Mouse (Mus musculus) stomach, embryonic 16.5 days (tissue): ENCODE data around the gene Rbm17. TPM values are rescaled to one million over a fixed set of nuclear protein-coding genes. Genes with fewer than 3 reads are reported as not detected.

Experiments used
- ATAC-seq: fragments of 200-750 bp; cut with Nextera tagmentation; 2 replicates; pipeline ENCODE4 v1.8.0; 2017; ENCODE audit warnings: moderate number of reproducible peaks, moderate TSS enrichment; ENCODE audit not compliant: insufficient read depth, low FRiP score
- H3K27ac ChIP-seq: fragments of 300-500 bp; sonication (generic); 2 replicates; pipeline ENCODE4 v1.5.1; 2014; ENCODE audit warnings: low read length
- H3K27me3 ChIP-seq: fragments of 300-500 bp; sonication (generic); 2 replicates; pipeline ENCODE4 v1.6.1; 2014; ENCODE audit warnings: low read length, control low read depth, mixed read lengths; ENCODE audit not compliant: control insufficient read depth, insufficient read depth
- H3K36me3 ChIP-seq: fragments of 300-500 bp; sonication (generic); 2 replicates; pipeline ENCODE4 v1.6.1; 2014; ENCODE audit warnings: low read length; ENCODE audit not compliant: control insufficient read depth, insufficient read depth
- H3K4me1 ChIP-seq: fragments of 300-500 bp; sonication (generic); 2 replicates; pipeline ENCODE4 v1.6.1; 2014; ENCODE audit warnings: low read length, control low read depth, mixed read lengths; ENCODE audit not compliant: control insufficient read depth, insufficient read depth
- H3K4me2 ChIP-seq: fragments of 300-500 bp; sonication (generic); 2 replicates; pipeline ENCODE4 v1.6.1; 2014; ENCODE audit warnings: low read depth, low read length, mixed read lengths
- H3K4me3 ChIP-seq: fragments of 300-500 bp; sonication (generic); replicated peaks from 2 replicates; pipeline ENCODE4 v1.5.1; 2014; ENCODE audit warnings: mild to moderate bottlenecking, low read length
- H3K9ac ChIP-seq: fragments of 300-500 bp; sonication (generic); 2 replicates; pipeline ENCODE4 v1.6.1; 2014; ENCODE audit warnings: low read length
- H3K9me3 ChIP-seq: fragments of 300-500 bp; sonication (generic); replicated peaks from 2 replicates; pipeline ENCODE4 v1.6.1; 2016; ENCODE audit warnings: low read length, control low read depth; ENCODE audit not compliant: control insufficient read depth
- WGBS: fragments of 180-500 bp; shearing (Covaris S2); extraction: QIAGEN DNeasy Blood & Tissue Kit; methylation state at CpG from one replicate; pipeline ENCODE4 v1.1.7; 2014; 5-methylcytosine and 5-hydroxymethylcytosine counted together
- polyA plus RNA-seq: library from polyadenylated mRNA; unstranded; fragments of >200 nt; fragmentation: Nextera tagmentation; extraction: Ambion mirVana; gene quantifications from 2 replicates; pipeline ENCODE4 v1.2.1, GENCODE M21; 2015

Rbm17 gene
- polyA plus RNA-seq, 1 experiment from 2014 or later = 121 TPM

DNA sequence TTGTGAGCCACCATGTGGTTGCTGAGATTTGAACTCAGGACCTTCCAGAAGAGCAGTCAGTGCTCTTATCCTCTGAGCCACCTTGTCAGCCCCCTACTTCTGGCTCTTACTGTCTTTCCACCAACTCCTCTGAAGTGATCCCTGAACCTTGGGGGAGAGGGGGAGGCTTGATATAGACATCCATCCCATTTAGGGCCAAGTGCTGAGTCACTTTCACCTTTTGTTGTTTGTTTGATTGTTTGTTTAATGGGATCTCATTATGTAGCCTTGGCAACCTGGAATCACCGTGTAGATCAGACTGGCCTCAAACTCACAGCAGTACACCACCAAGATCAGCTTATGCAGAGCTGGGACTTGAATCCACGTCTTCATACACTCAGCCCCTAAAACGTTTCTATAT, 46.7 kb downstream of the Rbm17 start:
- Histone ChIP-seq H3K4me1 (no peaks in the 10 kb centered on the region; the same call in 1 of the 2 replicates), H3K27me3 (no peaks in the 10 kb centered on the region), H3K27ac (no peak overlapping the region), H3K4me2 (no peak overlapping the region), H3K9me3 (no peaks in the 10 kb centered on the region), H3K4me3 (no peak overlapping the region), H3K9ac (no peak overlapping the region), H3K36me3 (no peaks in the 10 kb centered on the region)
- WGBS = 58% methylated on average over 3 of the region's 3 CpGs
- no peak for ATAC-seq

DNA sequence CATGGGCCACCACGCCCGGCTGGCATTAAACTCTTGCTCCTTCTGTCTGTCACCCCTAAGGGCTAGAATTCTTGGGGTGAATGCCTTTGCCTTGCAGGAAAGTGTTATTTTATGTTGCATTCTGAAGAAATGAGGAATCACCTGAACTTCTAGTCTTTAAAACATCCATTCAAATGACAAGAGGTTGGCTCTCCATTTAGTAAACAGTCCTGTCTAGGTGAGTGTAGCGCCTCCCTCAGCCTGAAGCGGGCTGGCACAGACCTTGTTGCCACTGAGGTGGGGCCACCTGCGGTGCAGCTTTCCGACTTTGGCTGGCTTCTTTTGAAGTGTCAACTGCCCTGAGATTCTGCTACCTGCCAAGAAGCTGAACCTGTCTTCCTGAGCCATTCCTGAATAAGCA, 48.6 kb downstream of the Rbm17 start:
- Histone ChIP-seq H3K4me3 (no peak overlapping the region), H3K9ac (no peak overlapping the region), H3K9me3 (no peaks in the 10 kb centered on the region), H3K27ac (no peak overlapping the region), H3K36me3 (no peaks in the 10 kb centered on the region), H3K27me3 (no peaks in the 10 kb centered on the region), H3K4me2 (no peak overlapping the region), H3K4me1 (no peaks in the 10 kb centered on the region; the same call in 1 of the 2 replicates)
- 60% methylated on average over 6 of the region's 6 CpGs for WGBS
- no peak for ATAC-seq

DNA sequence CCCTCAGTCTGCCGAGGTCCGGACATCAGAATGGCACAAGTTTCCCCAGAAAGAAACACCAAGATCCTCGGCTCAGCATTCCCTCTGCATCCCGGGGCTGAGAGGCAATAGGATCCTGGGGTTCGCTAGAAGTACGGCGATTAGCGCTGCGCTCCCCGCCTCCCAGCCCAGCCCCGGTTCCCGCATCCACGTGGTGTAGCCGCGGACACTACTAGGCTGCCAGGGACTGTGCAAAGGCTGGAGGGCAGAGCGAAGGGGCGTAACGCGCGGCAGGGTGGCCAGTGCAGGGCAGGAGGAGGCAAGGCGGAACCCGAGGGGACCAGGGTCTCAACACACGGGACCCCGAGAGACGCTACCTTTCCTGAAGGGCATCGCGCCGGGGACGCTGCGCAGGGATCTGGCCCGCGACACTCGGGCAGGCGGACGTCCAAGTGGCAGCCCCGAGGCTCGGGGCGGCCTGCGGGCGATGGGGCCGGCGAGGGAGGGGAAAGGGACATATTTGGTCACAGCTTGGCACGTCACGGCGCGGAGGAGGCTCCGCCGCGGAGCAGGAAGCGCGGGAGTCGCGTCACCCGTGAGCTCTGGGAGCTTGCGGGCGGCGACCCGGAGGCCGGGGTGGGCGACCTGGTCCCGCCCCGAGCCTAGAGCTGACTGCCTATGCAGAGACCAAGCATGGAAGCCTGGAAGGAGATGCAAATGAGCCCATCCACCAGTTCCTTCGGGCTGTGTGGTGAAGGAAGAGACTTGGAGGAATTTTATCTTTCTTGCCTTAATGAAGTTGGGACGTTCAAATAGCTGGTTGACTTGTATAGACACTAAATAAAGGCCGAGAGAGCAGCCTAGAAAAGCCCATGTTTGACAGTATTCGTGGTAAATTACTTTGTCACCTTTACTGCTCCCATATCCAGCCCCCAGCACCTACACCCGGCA, 50.2 kb downstream of the Rbm17 start, which contains the start of gene Pfkfb3:
Pfkfb3 (minus strand) TSS at position 607 of the 930 bp plus-strand sequence.
- H3K27me3 ChIP-seq = no peaks in the 10 kb centered on the region
- H3K36me3 ChIP-seq = no peaks in the 10 kb centered on the region
- peak within 1 kb of the TSS; percentile 65 for H3K4me3 ChIP-seq
- WGBS = 2% methylated on average over 66 of the region's 67 CpGs
- ATAC-seq = peak; percentile 81
- H3K4me1 ChIP-seq = no peaks in the 10 kb centered on the region; the same call in 1 of the 2 replicates
- H3K9ac ChIP-seq = peak within 1 kb of the TSS; percentile 75
- no peak within 1 kb of the TSS for H3K27ac ChIP-seq
- H3K4me2 ChIP-seq = peak within 1 kb of the TSS; percentile 98
- no peaks in the 10 kb centered on the region for H3K9me3 ChIP-seq

DNA sequence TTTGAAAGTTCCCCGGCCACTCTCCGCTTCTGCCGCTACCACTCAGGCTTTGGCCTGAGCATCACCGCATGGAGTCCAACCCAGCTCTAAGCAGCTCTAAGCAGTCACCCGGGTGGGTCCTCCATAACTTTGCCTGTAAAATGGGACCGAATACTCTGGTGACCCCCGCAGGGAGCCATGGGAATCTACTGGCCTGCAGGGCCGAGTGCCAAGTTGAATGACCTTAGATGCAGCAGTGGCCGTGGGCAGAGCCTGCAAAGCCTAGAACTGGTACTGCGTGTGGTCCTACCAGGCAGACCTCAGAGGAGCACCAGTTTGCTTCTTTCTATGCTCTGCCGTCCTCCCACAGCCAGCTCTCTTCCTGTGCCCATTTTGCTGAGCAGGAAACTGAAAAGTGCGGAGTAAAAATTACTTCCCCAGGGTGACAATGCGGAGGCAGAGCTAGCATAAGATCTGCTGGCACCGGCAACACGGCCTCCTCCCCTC, 50.9 kb downstream of the Rbm17 start:
- peak overlapping the region; percentile 65 for H3K4me3 ChIP-seq
- no peak overlapping the region for H3K27ac ChIP-seq
- no peaks in the 10 kb centered on the region; the same call in 1 of the 2 replicates for H3K4me1 ChIP-seq
- peak overlapping the region; percentile 75 for H3K9ac ChIP-seq
- 9% methylated on average over 15 of the region's 15 CpGs for WGBS
- peak overlapping the region; percentile 98 for H3K4me2 ChIP-seq
- ATAC-seq = peak; percentile 17; the same call in 1 of the 2 replicates
- H3K27me3 ChIP-seq = no peaks in the 10 kb centered on the region
- H3K36me3 ChIP-seq = no peaks in the 10 kb centered on the region
- no peaks in the 10 kb centered on the region for H3K9me3 ChIP-seq

DNA sequence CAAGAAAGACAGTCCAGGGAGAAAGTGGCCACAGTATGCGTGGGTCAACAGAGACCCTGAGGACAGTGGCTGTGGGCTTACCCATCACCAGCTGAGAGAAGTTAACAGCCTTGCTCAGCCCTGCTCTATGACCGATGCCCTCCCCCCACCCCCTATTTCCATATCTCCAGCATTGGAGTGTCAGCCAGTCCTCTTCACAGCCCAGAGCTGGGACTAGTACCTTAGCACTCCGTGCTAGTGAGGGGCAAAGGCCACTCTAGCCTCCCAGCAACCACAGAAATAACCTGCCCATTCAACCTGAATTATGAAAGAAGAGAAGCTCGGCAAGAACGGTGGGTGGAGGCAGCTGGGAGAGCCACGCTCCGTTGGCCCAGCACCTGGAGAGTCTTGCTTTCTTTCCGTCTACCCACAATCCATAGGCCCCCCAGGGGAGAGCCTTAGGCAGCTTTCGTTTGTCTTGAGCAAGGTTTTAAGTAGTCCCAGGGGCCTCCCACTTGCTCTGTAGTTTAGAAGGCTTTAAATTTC, 51.6 kb downstream of the Rbm17 start:
- WGBS = 14% methylated on average over 9 of the region's 9 CpGs
- H3K4me2 ChIP-seq = peak overlapping the region; percentile 98
- peak overlapping the region; percentile 65; the same call in 1 of the 2 replicates for H3K4me3 ChIP-seq
- 0 out of 2 replicates have a peak overlapping the region, but pooled peaks have one; percentile 2 for H3K9ac ChIP-seq
- no peaks in the 10 kb centered on the region for H3K36me3 ChIP-seq
- no peaks in the 10 kb centered on the region for H3K9me3 ChIP-seq
- no peaks in the 10 kb centered on the region; the same call in 1 of the 2 replicates for H3K4me1 ChIP-seq
- no peaks in the 10 kb centered on the region for H3K27me3 ChIP-seq
- ATAC-seq = no peak
- H3K27ac ChIP-seq = no peak overlapping the region

DNA sequence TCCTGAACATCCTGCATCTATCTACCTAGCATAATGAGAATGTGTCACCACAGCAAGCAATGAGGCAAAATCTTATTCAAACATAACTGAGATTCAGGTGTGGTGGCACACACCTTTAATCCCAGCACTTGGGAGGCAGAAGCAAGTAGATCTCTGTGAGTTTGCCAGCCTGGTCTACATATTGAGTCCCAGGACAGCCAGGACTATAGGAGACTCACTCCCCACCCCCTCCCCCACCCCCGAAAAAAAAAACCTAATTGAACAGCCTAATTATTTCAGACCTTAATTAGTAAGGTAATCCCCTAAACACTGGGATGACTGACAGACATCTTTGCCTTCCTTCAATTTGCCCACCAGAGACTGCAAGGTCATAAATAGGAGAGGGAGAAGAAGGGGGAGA, 52.2 kb downstream of the Rbm17 start:
- Histone ChIP-seq H3K4me3 (no peak overlapping the region), H3K4me2 (no peak overlapping the region), H3K9ac (no peak overlapping the region), H3K4me1 (no peaks in the 10 kb centered on the region; the same call in 1 of the 2 replicates), H3K36me3 (no peaks in the 10 kb centered on the region), H3K9me3 (no peaks in the 10 kb centered on the region), H3K27ac (no peak overlapping the region), H3K27me3 (no peaks in the 10 kb centered on the region)
- ATAC-seq = no peak
- 38% methylated on average over 1 of the region's 1 CpGs for WGBS

DNA sequence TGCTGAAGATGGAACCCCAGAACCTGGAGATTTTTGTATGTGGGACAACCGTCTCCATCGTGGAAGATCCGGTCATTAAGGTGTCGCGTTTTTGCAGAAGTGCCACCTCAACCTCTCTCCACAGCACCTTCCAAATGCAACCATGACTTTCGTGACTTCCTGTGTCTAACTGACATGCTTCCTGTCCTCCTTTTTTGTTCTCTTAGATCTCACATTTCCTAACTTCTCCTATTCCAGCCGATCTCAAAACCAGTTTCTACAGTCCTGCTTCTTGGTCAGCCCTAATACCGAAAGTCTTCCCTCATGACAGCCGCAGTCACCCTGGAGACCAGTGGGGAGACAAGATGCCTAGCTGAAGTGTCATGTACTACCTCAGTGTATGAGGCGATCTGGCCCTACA, 55.4 kb downstream of the Rbm17 start:
- Histone ChIP-seq H3K9me3 (no peaks in the 10 kb centered on the region), H3K36me3 (no peaks in the 10 kb centered on the region), H3K9ac (no peak overlapping the region), H3K27me3 (no peaks in the 10 kb centered on the region), H3K27ac (no peak overlapping the region), H3K4me2 (no peak overlapping the region), H3K4me3 (no peak overlapping the region), H3K4me1 (no peaks in the 10 kb centered on the region; the same call in 1 of the 2 replicates)
- no peak for ATAC-seq
- 84% methylated on average over 10 of the region's 10 CpGs for WGBS

DNA sequence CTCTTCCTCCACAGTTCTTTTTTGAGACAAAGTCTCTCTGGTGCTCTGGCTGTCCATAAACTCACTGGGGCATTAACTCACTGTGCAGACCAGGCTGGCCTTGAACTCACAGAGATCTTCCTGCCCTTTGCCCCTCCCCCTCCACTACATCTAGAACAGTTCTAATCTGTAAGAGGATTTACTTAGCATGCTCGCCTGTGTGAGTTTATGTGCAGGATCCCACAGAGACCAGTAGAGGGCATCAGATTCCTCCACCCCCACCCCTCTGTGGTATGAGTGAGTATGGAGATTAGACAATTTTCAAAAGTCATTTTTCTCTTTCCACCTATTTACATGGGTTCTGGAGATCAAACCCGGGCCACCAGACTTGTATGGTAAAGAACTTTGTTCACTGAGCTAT, 56.3 kb downstream of the Rbm17 start:
- Histone ChIP-seq H3K4me2 (no peak overlapping the region), H3K9me3 (no peaks in the 10 kb centered on the region), H3K27me3 (no peaks in the 10 kb centered on the region), H3K27ac (no peak overlapping the region), H3K4me1 (no peaks in the 10 kb centered on the region), H3K36me3 (no peaks in the 10 kb centered on the region), H3K4me3 (no peak overlapping the region), H3K9ac (no peak overlapping the region)
- no peak for ATAC-seq
- WGBS = 66% methylated on average over 2 of the region's 2 CpGs

DNA sequence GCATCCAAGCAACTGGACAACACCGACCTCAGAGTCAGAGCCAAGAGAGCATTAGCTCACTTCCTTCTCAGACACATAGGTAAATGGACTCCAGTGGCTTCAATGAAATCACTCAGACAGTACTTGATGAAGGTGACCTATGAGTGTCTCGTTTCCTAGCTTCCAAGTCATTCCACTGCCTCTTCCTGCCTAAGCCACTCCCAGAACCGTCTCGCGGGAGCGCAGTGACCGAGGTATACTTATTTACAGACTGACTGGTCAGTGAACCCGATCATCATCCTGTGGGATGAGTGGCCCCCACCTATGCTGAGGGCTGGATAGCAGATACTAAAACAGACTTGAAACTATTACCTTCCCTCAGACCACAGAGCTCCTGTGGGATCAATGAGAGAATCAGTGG, 57.9 kb downstream of the Rbm17 start:
- ATAC-seq = no peak
- 77% methylated on average over 8 of the region's 8 CpGs for WGBS
- Histone ChIP-seq H3K4me3 (no peak overlapping the region), H3K36me3 (no peaks in the 10 kb centered on the region), H3K9me3 (no peaks in the 10 kb centered on the region), H3K4me1 (no peaks in the 10 kb centered on the region), H3K27ac (no peak overlapping the region), H3K9ac (no peak overlapping the region), H3K4me2 (no peak overlapping the region), H3K27me3 (no peaks in the 10 kb centered on the region)
